Mouse (Mus musculus) heart, adult 9 months (tissue): ENCODE measurements around the gene Ankrd13a.
"Not testable (repeated sequence)": the region's sequence is repeated elsewhere in the genome, so short reads cannot be mapped to it uniquely, and the experiment has no call there.

Source experiments
- DNase-seq, 2 experiments: peaks; one replicate each; pipeline ENCODE4 v3.0.0; 2022; ENCODE audit warnings: low spot score in 2 of 2

Ankrd13a gene

DNA sequence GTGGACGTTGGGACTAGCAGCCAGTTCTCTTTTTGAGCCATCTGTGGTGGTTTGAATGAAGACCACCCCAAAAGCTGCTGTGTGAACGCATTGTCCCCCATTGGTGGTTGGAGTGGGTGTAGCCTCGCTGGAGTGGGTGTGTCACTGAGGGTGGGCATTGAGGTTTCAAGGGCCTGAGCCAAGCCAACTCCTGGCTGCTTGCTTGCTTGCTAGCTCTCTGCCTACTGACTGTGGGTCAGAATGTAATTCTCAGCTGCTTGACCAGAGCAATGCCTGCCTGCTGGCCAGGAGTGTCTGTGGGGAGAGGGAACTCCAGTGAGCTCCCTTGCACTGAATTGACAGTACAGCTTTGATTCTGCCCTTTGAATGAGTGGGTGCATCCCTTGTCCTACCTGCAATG lies 55.3 kb downstream of the Ankrd13a start:
- no peak for DNase-seq

DNA sequence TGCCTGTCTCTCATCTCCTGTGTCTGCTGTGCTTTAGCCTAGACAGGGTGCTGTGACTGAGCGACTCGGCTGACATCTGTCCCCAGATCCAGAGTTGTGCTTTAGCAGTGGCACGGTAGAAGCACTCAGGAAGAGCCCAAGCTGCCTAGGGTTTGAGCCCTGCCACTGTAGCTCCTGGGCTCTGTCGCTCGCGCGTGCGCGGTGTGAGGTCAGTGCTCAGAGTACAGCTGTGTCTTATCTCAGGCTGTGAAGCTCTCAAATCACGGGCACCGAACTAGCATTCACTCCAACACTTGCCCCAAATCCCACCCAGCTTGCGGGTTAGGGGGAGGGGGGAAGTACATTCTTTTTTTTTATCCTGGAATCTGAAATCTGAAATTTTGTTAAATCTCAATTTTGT lies 62.4 kb downstream of the Ankrd13a start:
- no peak for DNase-seq

DNA sequence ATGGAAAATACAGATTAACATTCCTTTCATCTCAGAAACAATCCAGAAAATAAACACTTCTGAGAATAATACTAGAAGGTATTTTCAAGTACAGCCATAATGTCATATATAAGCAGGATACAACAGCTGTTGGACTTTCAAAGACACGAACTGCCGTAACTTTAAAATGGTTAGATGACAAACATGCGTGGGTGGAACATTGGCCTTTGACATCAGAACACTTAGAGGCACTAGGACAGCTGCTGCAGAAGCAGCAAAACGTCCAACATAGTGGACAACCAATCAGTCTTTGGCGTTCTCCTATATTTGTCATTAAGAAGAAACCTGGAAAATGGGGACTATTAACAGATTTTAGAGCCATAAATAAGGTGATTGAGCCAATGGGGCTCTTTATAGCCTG lies 66.0 kb downstream of the Ankrd13a start:
- not testable (repeated sequence) for DNase-seq

DNA sequence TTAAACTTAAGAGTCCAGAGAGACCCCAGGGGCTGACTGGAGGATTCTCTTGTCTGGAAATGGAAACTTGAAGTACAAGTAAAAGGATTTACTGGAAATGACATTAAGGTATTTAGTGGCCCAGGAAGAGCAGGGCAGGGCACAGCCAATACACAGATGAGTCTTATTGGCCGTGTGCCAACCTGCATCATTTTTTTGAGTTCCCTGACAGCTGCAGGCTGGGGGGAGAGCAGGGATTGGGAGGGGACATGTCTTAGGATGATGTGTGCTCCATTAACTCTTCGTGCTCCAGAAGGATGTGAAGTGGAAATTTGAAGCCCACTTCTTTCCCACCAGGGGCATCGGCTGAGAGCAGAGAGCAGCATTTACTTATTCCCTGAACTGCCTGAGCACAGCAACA lies 67.7 kb downstream of the Ankrd13a start:
- not testable (repeated sequence) for DNase-seq

DNA sequence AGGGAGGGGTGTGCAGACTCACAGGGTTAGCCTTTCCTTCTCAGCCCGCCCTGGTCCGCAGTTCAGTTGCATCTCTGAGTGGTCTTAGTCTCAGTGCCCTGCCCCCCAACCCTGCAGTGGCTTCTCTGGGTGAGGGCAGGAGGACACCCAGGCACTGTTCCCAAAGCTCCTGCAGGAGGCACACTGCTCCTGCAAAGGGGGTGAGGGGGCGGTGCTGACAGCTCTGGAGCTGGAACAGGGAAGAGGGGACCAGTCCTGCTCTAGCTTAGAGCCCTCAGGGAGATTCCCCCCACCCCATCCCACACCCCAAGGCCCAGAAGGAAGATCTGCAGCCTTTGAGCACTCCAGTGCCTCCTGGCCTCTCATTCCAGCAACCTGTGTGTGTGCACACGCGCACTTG lies 68.2 kb downstream of the Ankrd13a start:
- DNase-seq = no peak

DNA sequence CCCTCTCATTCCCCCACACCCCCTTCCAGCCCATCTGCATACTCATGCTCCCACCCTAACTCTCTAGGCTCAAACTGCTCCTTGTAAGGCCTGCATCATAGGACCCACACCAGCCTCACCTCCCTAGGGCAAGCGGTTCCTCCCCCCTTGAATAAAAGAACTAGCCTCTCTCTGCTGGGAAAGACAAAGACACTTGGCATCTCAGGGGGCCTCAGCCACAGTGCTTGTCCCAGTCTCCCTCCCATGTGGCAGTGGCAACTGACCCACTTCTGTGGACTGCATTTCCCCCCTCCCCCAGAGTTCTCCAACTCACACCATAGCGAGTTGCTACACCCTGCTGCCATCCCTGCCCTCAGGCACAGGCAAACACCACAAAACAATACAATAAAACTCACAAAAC lies 69.9 kb downstream of the Ankrd13a start:
- DNase-seq = not testable (repeated sequence)

DNA sequence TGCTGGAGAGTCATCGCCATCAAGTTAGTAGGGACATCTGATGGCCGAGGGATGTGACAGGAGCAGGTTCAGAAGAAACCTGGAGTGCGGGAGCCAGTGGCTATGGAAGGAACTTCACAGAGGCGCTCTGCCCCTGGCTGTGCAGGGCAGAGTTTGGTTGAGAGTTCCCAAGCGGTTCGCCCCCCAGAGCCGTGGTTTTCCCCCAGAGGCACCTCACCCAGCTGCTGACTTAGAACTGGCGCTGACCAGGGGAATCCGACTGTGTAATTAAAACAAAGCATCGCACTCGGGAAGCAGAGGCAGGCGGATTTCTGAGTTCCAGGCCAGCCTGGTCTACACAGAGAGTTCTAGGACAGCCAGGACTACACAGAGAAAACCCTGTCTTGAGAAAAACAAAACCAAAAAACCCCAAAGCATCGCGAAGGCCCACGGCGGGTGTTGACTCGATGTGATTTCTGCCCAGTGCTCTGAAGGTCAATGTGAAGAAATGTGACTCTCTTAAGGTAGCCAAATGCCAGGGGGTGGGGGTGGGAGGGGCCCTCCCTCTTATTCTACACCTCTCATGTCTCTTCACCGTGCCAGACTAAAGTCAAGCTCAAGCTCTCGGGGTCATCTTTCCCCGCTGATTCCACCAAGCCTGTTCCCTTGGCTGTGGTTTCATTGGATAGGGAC lies 77.2 kb downstream of the Ankrd13a start:
- DNase-seq = no peak

DNA sequence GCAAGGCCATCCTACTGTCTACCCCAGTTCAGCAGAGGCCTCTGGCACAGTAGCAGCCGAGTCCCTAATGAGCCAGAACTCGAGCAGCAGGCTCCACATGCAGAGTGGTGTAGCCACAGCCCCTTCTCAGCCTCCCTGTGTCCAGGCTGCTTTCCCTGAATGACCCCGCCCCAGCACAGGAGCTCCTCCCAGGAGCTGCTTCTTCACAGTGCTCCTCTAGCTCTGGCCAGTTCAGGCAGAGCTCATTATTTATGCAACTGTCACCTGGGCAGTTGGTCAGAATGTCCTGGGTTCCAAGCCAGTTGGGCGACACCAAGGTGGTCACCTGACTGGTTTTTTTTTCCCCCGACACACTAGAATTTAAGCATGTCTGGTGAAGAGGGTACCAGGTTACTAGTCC lies 78.9 kb downstream of the Ankrd13a start, which contains the start of gene 4930519G04Rik:
TSS of gene 4930519G04Rik (plus strand) at position 301 of the 400 bp plus-strand sequence.
- not testable (repeated sequence) for DNase-seq
